Mouse (Mus musculus) lung, postnatal 0 days (tissue): ENCODE results near the gene 4930519P11Rik. TPM values are rescaled to one million over a fixed set of nuclear protein-coding genes. Genes with fewer than 3 reads are reported as not detected.

ENCODE experiments used
- ATAC-seq: fragments of 200-750 bp; cut with Nextera tagmentation; 2 replicates; pipeline ENCODE4 v1.8.0; 2017; ENCODE audit warnings: moderate library complexity
- DNase-seq: peaks from one replicate; pipeline ENCODE4 v3.0.0-alpha.2; 2016; ENCODE audit warnings: low spot score
- H3K27ac ChIP-seq: fragments of 300-500 bp; sonication (generic); 2 replicates; pipeline ENCODE4 v1.5.1; 2014; ENCODE audit warnings: antibody characterized with exemption, mild to moderate bottlenecking, low read length, mixed read lengths
- H3K27me3 ChIP-seq: fragments of 300-500 bp; sonication (generic); replicated peaks from 2 replicates; pipeline ENCODE4 v1.6.1; 2014; ENCODE audit warnings: low read length, mixed read lengths; ENCODE audit not compliant: insufficient read depth
- H3K36me3 ChIP-seq: fragments of 300-500 bp; sonication (generic); 2 replicates; pipeline ENCODE4 v1.6.1; 2014; ENCODE audit warnings: low read length, mixed read lengths; ENCODE audit not compliant: insufficient read depth
- H3K4me1 ChIP-seq: fragments of 300-500 bp; sonication (generic); 2 replicates; pipeline ENCODE4 v1.6.1; 2014; ENCODE audit warnings: antibody characterized with exemption, low read depth, low read length, mixed read lengths; ENCODE audit not compliant: insufficient read depth
- H3K4me2 ChIP-seq: fragments of 300-500 bp; sonication (generic); replicated peaks from 2 replicates; pipeline ENCODE4 v1.6.1; 2014; ENCODE audit warnings: low read depth, mild to moderate bottlenecking, low read length, moderate library complexity, mixed read lengths
- H3K4me3 ChIP-seq: fragments of 300-500 bp; sonication (generic); 2 replicates; pipeline ENCODE4 v1.5.1; 2014; ENCODE audit warnings: low read depth, low read length
- H3K9ac ChIP-seq: fragments of 300-500 bp; sonication (generic); replicated peaks from 2 replicates; pipeline ENCODE4 v1.6.1; 2014; ENCODE audit warnings: low read depth, mild to moderate bottlenecking
- H3K9me3 ChIP-seq: fragments of 300-500 bp; sonication (generic); 2 replicates; pipeline ENCODE4 v1.6.1; 2016; ENCODE audit warnings: low read length, mixed read lengths
- CTCF ChIP-seq: IDR thresholded peaks from 2 replicates; pipeline ENCODE4 v1.5.1; 2016; ENCODE audit warnings: antibody characterized with exemption, mild to moderate bottlenecking
- EP300 ChIP-seq: IDR thresholded peaks from 2 replicates; pipeline ENCODE4 v1.6.1; 2016; ENCODE audit warnings: antibody characterized with exemption, mild to moderate bottlenecking, control low read depth
- WGBS: fragments of 180-500 bp; shearing (Covaris S2); extraction: QIAGEN DNeasy Blood & Tissue Kit; methylation state at CpG from one replicate; pipeline ENCODE4 v1.1.7; 2014; 5-methylcytosine and 5-hydroxymethylcytosine counted together
- polyA plus RNA-seq: library from polyadenylated mRNA; unstranded; fragments of >200 nt; fragmentation: Nextera tagmentation; extraction: Ambion mirVana; gene quantifications from 2 replicates; pipeline ENCODE4 v1.2.1, GENCODE M21; 2015

The 4930519P11Rik gene
- 0.40 and 0.61 TPM in 2 replicates for polyA plus RNA-seq

GRCm38 (mm10) chr2:154613118-154614115 lies at the start of gene 4930519P11Rik, which contains the start of gene Zfp341:
Gene 4930519P11Rik, minus strand, starts transcription at chr2:154613437.
Gene Zfp341, plus strand, starts transcription at chr2:154613297.
- DNase-seq, result peak; percentile 96
- Histone ChIP-seq H3K4me2 (peak within 1 kb of the TSS; percentile 62), H3K27ac (peak within 1 kb of the TSS; percentile 95), H3K9me3 (no peaks in the 10 kb centered on the region), H3K36me3 (no peaks in the 10 kb centered on the region), H3K27me3 (no peaks in the 10 kb centered on the region), H3K4me3 (peak within 1 kb of the TSS; percentile 49), H3K4me1 (no peaks in the 10 kb centered on the region), H3K9ac (peak within 1 kb of the TSS; percentile 48)
- peak; percentile 81 for TF ChIP-seq CTCF
- TF ChIP-seq EP300, result no peak
- peak; percentile 95 for ATAC-seq
- under 1% methylated on average over 62 of the region's 98 CpGs for WGBS

DNA sequence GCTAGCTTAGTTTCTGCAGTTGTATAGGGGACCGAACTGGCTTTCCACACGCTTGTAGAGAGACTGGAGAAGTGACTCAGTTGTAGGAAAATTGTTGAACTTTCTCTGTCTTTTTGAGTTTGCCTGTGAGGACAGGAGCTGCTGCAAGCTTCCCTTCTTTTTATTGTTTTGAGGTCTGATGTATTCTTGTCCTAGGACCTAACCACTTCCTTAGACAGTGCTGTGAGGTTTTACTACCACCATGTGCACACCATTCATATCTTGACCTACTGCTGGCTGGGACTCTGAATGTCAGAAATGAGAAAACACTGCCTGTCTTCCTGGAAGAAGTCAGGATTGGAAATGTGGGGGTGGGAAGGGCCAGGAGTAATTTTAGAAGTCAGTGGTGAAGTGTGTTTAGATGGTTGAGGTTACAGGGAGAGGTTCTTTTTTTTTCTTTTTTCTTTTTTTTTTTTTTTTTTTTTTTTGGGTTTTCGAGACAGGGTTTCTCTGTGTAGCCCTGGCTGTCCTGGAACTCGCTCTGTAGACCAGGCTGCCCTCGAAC lies 46.4 kb upstream of the 4930519P11Rik start:
- Histone ChIP-seq H3K36me3 (0 out of 2 replicates have a peak, but pooled peaks cover 4% of the 10 kb centered on the region), H3K4me2 (0 out of 2 replicates have a peak overlapping the region, but pooled peaks have one; percentile 71), H3K4me3 (no peak overlapping the region), H3K4me1 (peaks cover 7% of the 10 kb centered on the region; the same call in 1 of the 2 replicates), H3K9ac (no peak overlapping the region), H3K27me3 (no peaks in the 10 kb centered on the region), H3K27ac (no peak overlapping the region), H3K9me3 (no peaks in the 10 kb centered on the region)
- TF ChIP-seq EP300 (no peak), CTCF (no peak)
- 84% methylated on average over 3 of the region's 5 CpGs for WGBS
- ATAC-seq (no peak), DNase-seq (no peak)

- Histone ChIP-seq H3K9me3 (no peaks in the 10 kb centered on the region), H3K27me3 (no peaks in the 10 kb centered on the region), H3K4me2 (peak overlapping the region; percentile 71), H3K9ac (no peak overlapping the region), H3K4me3 (no peak overlapping the region), H3K36me3 (0 out of 2 replicates have a peak, but pooled peaks cover 4% of the 10 kb centered on the region), H3K4me1 (peaks cover 7% of the 10 kb centered on the region; the same call in 1 of the 2 replicates), H3K27ac (no peak overlapping the region)
- DNase-seq, result peak; percentile 68
- ATAC-seq, result no peak
- WGBS, result 69% methylated on average over 4 of the region's 4 CpGs
- TF ChIP-seq EP300, result no peak
- no peak for TF ChIP-seq CTCF
Measured at GRCm38 (mm10) chr2:154659070-154659469, 45.8 kb upstream of the 4930519P11Rik start.

- DNase-seq, result peak; percentile 96
- Histone ChIP-seq H3K27ac (peak overlapping the region; percentile 96), H3K4me2 (peak overlapping the region; percentile 71), H3K4me3 (peak overlapping the region; percentile 85), H3K36me3 (0 out of 2 replicates have a peak, but pooled peaks cover 4% of the 10 kb centered on the region), H3K4me1 (peaks cover 7% of the 10 kb centered on the region; the same call in 1 of the 2 replicates), H3K27me3 (no peaks in the 10 kb centered on the region), H3K9ac (peak overlapping the region; percentile 97), H3K9me3 (no peaks in the 10 kb centered on the region)
- peak; percentile 80 for TF ChIP-seq EP300
- no peak for TF ChIP-seq CTCF
- WGBS, result 0% methylated on average over 12 of the region's 12 CpGs
- peak; percentile 59 for ATAC-seq
Measured at GRCm38 (mm10) chr2:154657486-154658237, 44.4 kb upstream of the 4930519P11Rik start.

DNA sequence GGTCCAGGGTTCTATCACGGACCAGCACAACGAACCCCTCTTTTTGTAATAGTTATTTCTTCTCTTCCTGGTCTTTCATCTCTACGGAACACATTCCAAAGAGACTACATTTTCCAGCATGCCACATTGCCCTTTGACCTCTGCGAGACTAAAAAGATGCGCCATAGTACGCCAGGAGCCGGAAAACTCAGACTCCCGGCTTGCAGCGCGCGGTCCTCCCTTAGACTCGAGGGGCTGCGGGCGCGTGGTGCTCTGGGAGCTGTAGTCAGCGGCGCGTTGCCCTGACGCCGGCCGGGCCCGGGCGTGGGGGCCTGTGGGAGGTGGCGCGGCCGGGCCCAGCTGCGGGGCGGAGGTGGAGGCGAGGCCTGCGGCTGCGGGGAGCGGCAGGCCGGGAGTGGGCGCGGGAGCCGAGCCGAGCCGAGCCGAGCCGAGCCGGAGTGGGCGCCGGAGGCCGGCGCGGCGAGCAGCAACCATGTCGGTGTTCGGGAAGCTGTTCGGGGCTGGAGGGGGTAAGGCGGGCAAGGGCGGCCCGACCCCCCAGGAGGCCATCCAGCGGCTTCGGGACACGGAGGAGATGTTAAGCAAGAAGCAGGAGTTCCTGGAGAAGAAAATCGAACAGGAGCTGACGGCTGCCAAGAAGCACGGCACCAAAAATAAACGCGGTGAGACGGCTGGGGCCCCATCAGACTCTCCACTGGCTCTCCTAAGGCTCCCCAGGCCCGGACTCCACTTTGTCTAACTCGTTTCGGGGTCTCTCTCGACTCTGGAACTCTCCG lies 43.7 kb upstream of the 4930519P11Rik start:
- Histone ChIP-seq H3K4me2 (peak overlapping the region; percentile 71), H3K4me3 (peak overlapping the region; percentile 85), H3K9me3 (no peaks in the 10 kb centered on the region), H3K27ac (peak overlapping the region; percentile 96), H3K27me3 (no peaks in the 10 kb centered on the region), H3K9ac (peak overlapping the region; percentile 97), H3K4me1 (peaks cover 7% of the 10 kb centered on the region; the same call in 1 of the 2 replicates), H3K36me3 (0 out of 2 replicates have a peak, but pooled peaks cover 4% of the 10 kb centered on the region)
- WGBS, result under 1% methylated on average over 65 of the region's 67 CpGs
- ATAC-seq, result peak; percentile 99
- DNase-seq, result peak; percentile 100
- no peak for TF ChIP-seq CTCF
- TF ChIP-seq EP300, result no peak
